Mouse (Mus musculus): Measurements from ENCODE around the gene Spata13. TPM values are rescaled to one million over a fixed set of nuclear protein-coding genes. Genes with fewer than 3 reads are reported as not detected.

Gene Spata13
- polyA plus RNA-seq, 1 experiment = 21.6 TPM

- H3K4me3 ChIP-seq (ENCODE audit: low read depth, low read length) = no peak overlapping the region
- no peak overlapping the region for H3K27ac ChIP-seq (ENCODE audit: insufficient read depth, low read depth, low read length)
- no peaks in the 10 kb centered on the region for H3K36me3 ChIP-seq (ENCODE audit: control insufficient read depth, insufficient read depth, low read length)
- H3K4me1 ChIP-seq (ENCODE audit: control insufficient read depth, insufficient read depth, insufficient read length, low read length) = peaks cover 7% of the 10 kb centered on the region; the same call in 1 of the 2 replicates
- no peaks in the 10 kb centered on the region for H3K27me3 ChIP-seq (ENCODE audit: control insufficient read depth, insufficient read depth, low read length)
- TF ChIP-seq POLR2A (IDR thresholded peaks at IDR 0.05; ENCODE audit: low read depth, low read length) (no peak), CTCF (IDR thresholded peaks at IDR 0.05; ENCODE audit: extremely low read depth, insufficient read length, insufficient replicate concordance, low read depth, low read length) (no peak)
- WGBS = 80% methylated on average over 4 of the region's 4 CpGs
Observed at GRCm38 (mm10) chr14:60653184-60653583, 19.4 kb downstream of the Spata13 start.

DNA sequence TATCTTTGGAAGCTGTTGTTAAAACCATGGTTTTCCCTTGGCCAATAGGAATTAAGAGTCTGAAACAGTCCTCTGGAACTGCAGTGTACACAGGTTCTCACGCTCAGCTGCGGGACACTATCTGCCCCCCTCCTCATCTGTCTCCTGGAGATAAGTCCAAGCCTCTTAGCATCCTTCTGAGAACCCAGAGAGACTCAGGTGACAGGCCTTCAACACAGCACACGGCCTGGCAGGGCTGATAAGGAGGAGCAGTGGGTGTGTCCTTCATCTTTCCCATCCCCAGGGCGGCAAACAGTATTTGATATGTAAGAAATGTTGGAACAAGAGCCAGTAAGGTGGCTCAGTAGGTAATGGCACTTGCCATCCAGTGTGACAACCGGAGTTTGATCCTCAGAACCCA lies 20.2 kb downstream of the Spata13 start:
- Histone ChIP-seq H3K4me3 (ENCODE audit: low read depth, low read length) (no peak overlapping the region), H3K36me3 (ENCODE audit: control insufficient read depth, insufficient read depth, low read length) (no peaks in the 10 kb centered on the region), H3K27me3 (ENCODE audit: control insufficient read depth, insufficient read depth, low read length) (no peaks in the 10 kb centered on the region), H3K4me1 (ENCODE audit: control insufficient read depth, insufficient read depth, insufficient read length, low read length) (peaks cover 7% of the 10 kb centered on the region; the same call in 1 of the 2 replicates), H3K27ac (ENCODE audit: insufficient read depth, low read depth, low read length) (no peak overlapping the region)
- 64% methylated on average over 5 of the region's 5 CpGs for WGBS
- no peak for TF ChIP-seq CTCF (IDR thresholded peaks at IDR 0.05; ENCODE audit: extremely low read depth, insufficient read length, insufficient replicate concordance, low read depth, low read length)
- no peak for TF ChIP-seq POLR2A (IDR thresholded peaks at IDR 0.05; ENCODE audit: low read depth, low read length)

- TF ChIP-seq POLR2A (IDR thresholded peaks at IDR 0.05; ENCODE audit: low read depth, low read length) (no peak), CTCF (IDR thresholded peaks at IDR 0.05; ENCODE audit: extremely low read depth, insufficient read length, insufficient replicate concordance, low read depth, low read length) (no peak)
- peaks cover 7% of the 10 kb centered on the region; the same call in 1 of the 2 replicates for H3K4me1 ChIP-seq (ENCODE audit: control insufficient read depth, insufficient read depth, insufficient read length, low read length)
- H3K27me3 ChIP-seq (ENCODE audit: control insufficient read depth, insufficient read depth, low read length) = no peaks in the 10 kb centered on the region
- 81% methylated on average over 11 of the region's 11 CpGs for WGBS
- no peak overlapping the region for H3K27ac ChIP-seq (ENCODE audit: insufficient read depth, low read depth, low read length)
- H3K4me3 ChIP-seq (ENCODE audit: low read depth, low read length) = no peak overlapping the region
- H3K36me3 ChIP-seq (ENCODE audit: control insufficient read depth, insufficient read depth, low read length) = no peaks in the 10 kb centered on the region
Observed at GRCm38 (mm10) chr14:60654708-60655107, 20.9 kb downstream of the Spata13 start.

- Histone ChIP-seq H3K4me1 (ENCODE audit: control insufficient read depth, insufficient read depth, insufficient read length, low read length) (peaks cover 7% of the 10 kb centered on the region; the same call in 1 of the 2 replicates), H3K36me3 (ENCODE audit: control insufficient read depth, insufficient read depth, low read length) (no peaks in the 10 kb centered on the region), H3K4me3 (ENCODE audit: low read depth, low read length) (peak overlapping the region; percentile 19; the same call in 1 of the 2 replicates), H3K27ac (ENCODE audit: insufficient read depth, low read depth, low read length) (peak overlapping the region; percentile 58), H3K27me3 (ENCODE audit: control insufficient read depth, insufficient read depth, low read length) (no peaks in the 10 kb centered on the region)
- WGBS = 19% methylated on average over 15 of the region's 15 CpGs
- TF ChIP-seq CTCF (IDR thresholded peaks at IDR 0.05; ENCODE audit: extremely low read depth, insufficient read length, insufficient replicate concordance, low read depth, low read length) = no peak
- TF ChIP-seq POLR2A (IDR thresholded peaks at IDR 0.05; ENCODE audit: low read depth, low read length) = no peak
Observed at GRCm38 (mm10) chr14:60655941-60656700, 22.3 kb downstream of the Spata13 start.

DNA sequence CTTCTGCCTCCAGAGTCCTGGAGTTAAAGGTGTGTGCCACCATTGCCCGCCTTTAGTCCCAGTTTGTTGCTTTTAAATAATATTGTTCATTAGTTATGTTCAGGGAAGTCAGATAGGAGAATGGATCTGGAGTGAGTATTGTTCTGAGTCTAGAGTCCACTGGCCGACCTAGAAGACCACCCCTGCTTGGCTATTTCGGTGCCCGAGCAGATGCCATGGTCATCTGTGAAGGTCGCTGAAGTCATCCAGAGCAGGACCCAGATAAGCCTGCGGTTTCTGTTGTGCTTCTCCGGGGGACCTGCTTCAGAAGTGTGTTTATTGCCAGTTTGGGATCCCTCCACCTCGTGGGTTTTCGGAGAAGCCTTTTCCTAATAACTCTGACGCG lies 22.9 kb downstream of the Spata13 start:
- Histone ChIP-seq H3K4me1 (ENCODE audit: control insufficient read depth, insufficient read depth, insufficient read length, low read length) (peaks cover 7% of the 10 kb centered on the region; the same call in 1 of the 2 replicates), H3K4me3 (ENCODE audit: low read depth, low read length) (no peak overlapping the region), H3K27me3 (ENCODE audit: control insufficient read depth, insufficient read depth, low read length) (no peaks in the 10 kb centered on the region), H3K27ac (ENCODE audit: insufficient read depth, low read depth, low read length) (0 out of 2 replicates have a peak overlapping the region, but pooled peaks have one; percentile 14), H3K36me3 (ENCODE audit: control insufficient read depth, insufficient read depth, low read length) (no peaks in the 10 kb centered on the region)
- TF ChIP-seq CTCF (IDR thresholded peaks at IDR 0.05; ENCODE audit: extremely low read depth, insufficient read length, insufficient replicate concordance, low read depth, low read length) (no peak), POLR2A (IDR thresholded peaks at IDR 0.05; ENCODE audit: low read depth, low read length) (no peak)
- WGBS = 62% methylated on average over 11 of the region's 11 CpGs

GRCm38 (mm10) chr14:60657891-60658290 lies 24.1 kb downstream of the Spata13 start:
- no peak overlapping the region for H3K27ac ChIP-seq (ENCODE audit: insufficient read depth, low read depth, low read length)
- TF ChIP-seq CTCF (IDR thresholded peaks at IDR 0.05; ENCODE audit: extremely low read depth, insufficient read length, insufficient replicate concordance, low read depth, low read length) (no peak), POLR2A (IDR thresholded peaks at IDR 0.05; ENCODE audit: low read depth, low read length) (no peak)
- H3K27me3 ChIP-seq (ENCODE audit: control insufficient read depth, insufficient read depth, low read length) = no peaks in the 10 kb centered on the region
- H3K36me3 ChIP-seq (ENCODE audit: control insufficient read depth, insufficient read depth, low read length) = no peaks in the 10 kb centered on the region
- no peak overlapping the region for H3K4me3 ChIP-seq (ENCODE audit: low read depth, low read length)
- 70% methylated on average over 2 of the region's 2 CpGs for WGBS
- H3K4me1 ChIP-seq (ENCODE audit: control insufficient read depth, insufficient read depth, insufficient read length, low read length) = peaks cover 7% of the 10 kb centered on the region; the same call in 1 of the 2 replicates

GRCm38 (mm10) chr14:60659498-60659897 lies 25.7 kb downstream of the Spata13 start:
- WGBS = 29% methylated on average over 8 of the region's 8 CpGs
- Histone ChIP-seq H3K4me1 (ENCODE audit: control insufficient read depth, insufficient read depth, insufficient read length, low read length) (peaks cover 11% of the 10 kb centered on the region; the same call in 1 of the 2 replicates), H3K27ac (ENCODE audit: insufficient read depth, low read depth, low read length) (no peak overlapping the region), H3K36me3 (ENCODE audit: control insufficient read depth, insufficient read depth, low read length) (no peaks in the 10 kb centered on the region), H3K4me3 (ENCODE audit: low read depth, low read length) (no peak overlapping the region), H3K27me3 (ENCODE audit: control insufficient read depth, insufficient read depth, low read length) (no peaks in the 10 kb centered on the region)
- TF ChIP-seq POLR2A (IDR thresholded peaks at IDR 0.05; ENCODE audit: low read depth, low read length) (no peak), CTCF (IDR thresholded peaks at IDR 0.05; ENCODE audit: extremely low read depth, insufficient read length, insufficient replicate concordance, low read depth, low read length) (no peak)
